Mouse (Mus musculus): ENCODE results near the gene Enc1. TPM values are rescaled to one million over a fixed set of nuclear protein-coding genes. Genes with fewer than 3 reads are reported as not detected.
A peak's percentile ranks its signal among the peaks of the same experiment; 100 is the strongest.

The Enc1 gene
- total RNA-seq, 2 experiments from 2014 or later, result 561 to 584 TPM

- DNase-seq (ENCODE audit: low spot score in 2 of 2), result no peak
Observed at GRCm38 (mm10) chr13:97225130-97225529, 15.8 kb upstream of the Enc1 start.

- no peak for DNase-seq (ENCODE audit: low spot score in 2 of 2)
Observed at GRCm38 (mm10) chr13:97227795-97228194, 13.1 kb upstream of the Enc1 start.

- DNase-seq (ENCODE audit: low spot score in 2 of 2), result no peak
Observed at GRCm38 (mm10) chr13:97230101-97230500, 10.8 kb upstream of the Enc1 start.

GRCm38 (mm10) chr13:97233092-97233491 lies 7.8 kb upstream of the Enc1 start:
- DNase-seq (ENCODE audit: low spot score in 2 of 2), result no peak

GRCm38 (mm10) chr13:97234785-97235417 lies 6.0 kb upstream of the Enc1 start:
- DNase-seq (ENCODE audit: low spot score in 2 of 2), result peak; percentile 91 to 94

GRCm38 (mm10) chr13:97235911-97236310 lies 5.0 kb upstream of the Enc1 start:
- no peak for DNase-seq (ENCODE audit: low spot score in 2 of 2)

GRCm38 (mm10) chr13:97237700-97238099 lies 3.2 kb upstream of the Enc1 start:
- DNase-seq (ENCODE audit: low spot score in 2 of 2), result no peak

- no peak for DNase-seq (ENCODE audit: low spot score in 2 of 2)
Observed at GRCm38 (mm10) chr13:97238181-97238981, 2.5 kb upstream of the Enc1 start.

GRCm38 (mm10) chr13:97239343-97240180 lies 1.3 kb upstream of the Enc1 start:
- DNase-seq (ENCODE audit: low spot score in 2 of 2), result peak in 1 of 2 experiments; percentile 61

- DNase-seq (ENCODE audit: low spot score in 2 of 2), result peak; percentile 74 to 79
Observed at GRCm38 (mm10) chr13:97240279-97240964, 483 bp upstream of the Enc1 start.

GRCm38 (mm10) chr13:97241787-97242280 lies 929 bp downstream of the Enc1 start:
- DNase-seq (ENCODE audit: low spot score in 2 of 2), result no peak

- DNase-seq (ENCODE audit: low spot score in 2 of 2), result peak in 1 of 2 experiments; percentile 41
Observed at GRCm38 (mm10) chr13:97242716-97243115, 1.8 kb downstream of the Enc1 start.

- no peak for DNase-seq (ENCODE audit: low spot score in 2 of 2)
Observed at GRCm38 (mm10) chr13:97243962-97244711, 3.2 kb downstream of the Enc1 start.

- no peak for DNase-seq (ENCODE audit: low spot score in 2 of 2)
Observed at GRCm38 (mm10) chr13:97244712-97245105, 3.8 kb downstream of the Enc1 start.

- no peak for DNase-seq (ENCODE audit: low spot score in 2 of 2)
Observed at GRCm38 (mm10) chr13:97245157-97245556, 4.3 kb downstream of the Enc1 start.

- peak in 1 of 2 experiments; percentile 39 for DNase-seq (ENCODE audit: low spot score in 2 of 2)
Observed at GRCm38 (mm10) chr13:97246217-97246616, 5.3 kb downstream of the Enc1 start.

- no peak for DNase-seq (ENCODE audit: low spot score in 2 of 2)
Observed at GRCm38 (mm10) chr13:97247754-97248153, 6.8 kb downstream of the Enc1 start.

- no peak for DNase-seq (ENCODE audit: low spot score in 2 of 2)
Observed at GRCm38 (mm10) chr13:97249051-97249461, 8.2 kb downstream of the Enc1 start.

GRCm38 (mm10) chr13:97249507-97250078 lies 8.7 kb downstream of the Enc1 start:
- DNase-seq (ENCODE audit: low spot score in 2 of 2), result no peak

GRCm38 (mm10) chr13:97250148-97250547 lies 9.2 kb downstream of the Enc1 start:
- no peak for DNase-seq (ENCODE audit: low spot score in 2 of 2)

Data from layer of hippocampus, postnatal 10 days (tissue).